Mouse (Mus musculus) lung, postnatal 0 days (tissue): ENCODE results near the gene Ptpn12. TPM values are rescaled to one million over a fixed set of nuclear protein-coding genes. Genes with fewer than 3 reads are reported as not detected.

ENCODE experiments used
- ATAC-seq: fragments of 200-750 bp; cut with Nextera tagmentation; 2 replicates; pipeline ENCODE4 v1.8.0; 2017; ENCODE audit warnings: moderate library complexity
- DNase-seq: peaks from one replicate; pipeline ENCODE4 v3.0.0-alpha.2; 2016; ENCODE audit warnings: low spot score
- H3K27ac ChIP-seq: fragments of 300-500 bp; sonication (generic); 2 replicates; pipeline ENCODE4 v1.5.1; 2014; ENCODE audit warnings: antibody characterized with exemption, mild to moderate bottlenecking, low read length, mixed read lengths
- H3K27me3 ChIP-seq: fragments of 300-500 bp; sonication (generic); replicated peaks from 2 replicates; pipeline ENCODE4 v1.6.1; 2014; ENCODE audit warnings: low read length, mixed read lengths; ENCODE audit not compliant: insufficient read depth
- H3K36me3 ChIP-seq: fragments of 300-500 bp; sonication (generic); 2 replicates; pipeline ENCODE4 v1.6.1; 2014; ENCODE audit warnings: low read length, mixed read lengths; ENCODE audit not compliant: insufficient read depth
- H3K4me1 ChIP-seq: fragments of 300-500 bp; sonication (generic); 2 replicates; pipeline ENCODE4 v1.6.1; 2014; ENCODE audit warnings: antibody characterized with exemption, low read depth, low read length, mixed read lengths; ENCODE audit not compliant: insufficient read depth
- H3K4me2 ChIP-seq: fragments of 300-500 bp; sonication (generic); replicated peaks from 2 replicates; pipeline ENCODE4 v1.6.1; 2014; ENCODE audit warnings: low read depth, mild to moderate bottlenecking, low read length, moderate library complexity, mixed read lengths
- H3K4me3 ChIP-seq: fragments of 300-500 bp; sonication (generic); 2 replicates; pipeline ENCODE4 v1.5.1; 2014; ENCODE audit warnings: low read depth, low read length
- H3K9ac ChIP-seq: fragments of 300-500 bp; sonication (generic); replicated peaks from 2 replicates; pipeline ENCODE4 v1.6.1; 2014; ENCODE audit warnings: low read depth, mild to moderate bottlenecking
- H3K9me3 ChIP-seq: fragments of 300-500 bp; sonication (generic); 2 replicates; pipeline ENCODE4 v1.6.1; 2016; ENCODE audit warnings: low read length, mixed read lengths
- CTCF ChIP-seq: IDR thresholded peaks from 2 replicates; pipeline ENCODE4 v1.5.1; 2016; ENCODE audit warnings: antibody characterized with exemption, mild to moderate bottlenecking
- EP300 ChIP-seq: IDR thresholded peaks from 2 replicates; pipeline ENCODE4 v1.6.1; 2016; ENCODE audit warnings: antibody characterized with exemption, mild to moderate bottlenecking, control low read depth
- WGBS: fragments of 180-500 bp; shearing (Covaris S2); extraction: QIAGEN DNeasy Blood & Tissue Kit; methylation state at CpG from one replicate; pipeline ENCODE4 v1.1.7; 2014; 5-methylcytosine and 5-hydroxymethylcytosine counted together
- polyA plus RNA-seq: library from polyadenylated mRNA; unstranded; fragments of >200 nt; fragmentation: Nextera tagmentation; extraction: Ambion mirVana; gene quantifications from 2 replicates; pipeline ENCODE4 v1.2.1, GENCODE M21; 2015

Ptpn12 gene
- polyA plus RNA-seq, 1 experiment from 2014 or later: 31.1 TPM

DNA sequence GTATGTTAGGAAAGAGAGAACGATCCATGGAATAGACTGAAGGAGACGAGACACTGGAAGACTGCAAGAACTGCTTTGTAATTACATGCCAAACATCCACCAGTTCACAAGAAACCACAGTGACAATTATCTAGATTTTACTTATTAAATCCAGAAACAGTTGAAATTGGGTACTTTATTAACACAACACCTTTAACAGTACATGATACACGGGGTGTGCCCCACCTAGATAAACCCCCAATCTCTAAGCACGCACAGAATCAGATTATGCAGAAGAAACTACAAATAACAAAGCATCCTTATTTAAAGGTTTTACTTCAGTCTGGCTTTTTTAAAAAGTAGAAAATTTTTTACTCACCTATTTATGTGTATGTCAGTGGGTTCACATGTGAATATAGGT lies 8.6 kb downstream of the Ptpn12 start:
- WGBS: 88% methylated on average over 4 of the region's 4 CpGs
- no peak overlapping the region for H3K27ac ChIP-seq
- ATAC-seq (no peak), DNase-seq (no peak)
- H3K4me2 ChIP-seq: no peak overlapping the region
- H3K4me1 ChIP-seq: peaks cover 9% of the 10 kb centered on the region; the same call in 1 of the 2 replicates
- no peak overlapping the region for H3K4me3 ChIP-seq
- no peaks in the 10 kb centered on the region for H3K9me3 ChIP-seq
- TF ChIP-seq EP300 (no peak), CTCF (no peak)
- no peaks in the 10 kb centered on the region for H3K27me3 ChIP-seq
- no peaks in the 10 kb centered on the region for H3K36me3 ChIP-seq
- H3K9ac ChIP-seq: no peak overlapping the region

DNA sequence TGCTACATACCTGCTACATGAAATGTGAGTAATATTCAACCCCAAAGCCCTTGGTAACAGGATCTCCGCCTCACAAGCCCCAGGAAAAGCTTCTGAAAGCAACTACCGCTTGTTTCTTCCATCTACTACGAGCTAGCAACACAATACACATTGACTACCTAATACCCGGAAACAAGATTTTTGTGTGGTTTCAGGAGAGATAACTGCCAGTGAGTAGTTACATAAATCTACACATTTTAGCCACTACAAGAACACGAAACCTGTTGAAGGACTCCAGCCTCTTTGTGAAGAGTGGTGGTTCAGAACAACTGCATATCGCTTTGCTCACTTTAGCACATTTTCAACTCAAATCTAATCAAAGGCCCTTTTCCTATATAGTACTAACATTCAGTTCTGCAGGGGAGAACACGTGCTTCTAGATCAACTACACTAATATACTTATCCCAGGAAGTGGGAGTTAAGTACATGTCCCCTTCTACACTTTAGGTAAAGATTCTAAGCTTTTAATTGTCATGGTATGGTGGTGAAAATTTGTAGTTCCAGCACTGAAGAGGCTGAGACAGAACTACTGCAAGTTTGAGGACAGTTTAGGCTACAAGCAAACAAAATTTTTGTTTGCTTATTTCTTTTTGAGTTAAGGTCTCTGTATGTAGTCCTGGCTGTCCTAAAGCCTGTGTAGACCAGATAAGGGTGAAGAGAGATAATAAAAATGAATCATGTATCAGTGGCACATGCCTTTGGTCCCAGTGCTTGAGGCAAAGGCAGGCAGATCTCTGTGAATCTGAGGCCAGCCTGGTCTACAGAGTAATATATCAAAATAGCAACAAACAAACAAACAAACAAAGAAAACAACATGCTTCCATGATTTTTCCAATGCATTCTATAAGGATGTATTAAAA lies 9.3 kb downstream of the Ptpn12 start:
- Histone ChIP-seq H3K4me3 (no peak overlapping the region), H3K4me2 (no peak overlapping the region), H3K27me3 (no peaks in the 10 kb centered on the region), H3K9ac (no peak overlapping the region), H3K27ac (no peak overlapping the region), H3K36me3 (no peaks in the 10 kb centered on the region), H3K9me3 (no peaks in the 10 kb centered on the region), H3K4me1 (peaks cover 9% of the 10 kb centered on the region; the same call in 1 of the 2 replicates)
- TF ChIP-seq EP300 (no peak), CTCF (no peak)
- DNase-seq (no peak), ATAC-seq (no peak)
- WGBS: 55% methylated on average over 7 of the region's 7 CpGs

DNA sequence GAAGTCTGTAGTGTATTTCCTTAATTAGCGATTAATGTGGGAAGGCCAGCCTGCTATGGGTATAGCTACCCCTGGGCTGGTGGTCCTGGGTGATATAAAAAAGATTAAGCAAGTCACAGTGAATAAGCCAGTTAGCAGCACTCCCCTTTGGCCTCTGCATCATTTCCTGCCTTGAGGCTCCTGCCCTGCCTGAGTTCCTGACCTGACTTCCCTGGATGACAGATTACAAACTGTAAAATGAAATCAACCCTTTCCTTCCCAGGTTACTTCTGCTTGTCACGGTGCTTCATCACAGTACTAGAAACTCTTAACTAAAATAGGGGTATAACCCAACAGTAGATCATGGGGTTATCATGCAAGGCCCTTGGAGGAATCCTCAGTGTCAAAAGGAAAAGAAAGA lies 10.2 kb downstream of the Ptpn12 start:
- H3K27ac ChIP-seq: no peak overlapping the region
- H3K4me3 ChIP-seq: no peak overlapping the region
- H3K36me3 ChIP-seq: no peaks in the 10 kb centered on the region
- ATAC-seq (no peak), DNase-seq (peak; percentile 10)
- H3K9ac ChIP-seq: no peak overlapping the region
- no peaks in the 10 kb centered on the region for H3K27me3 ChIP-seq
- peaks cover 4% of the 10 kb centered on the region; the same call in 1 of the 2 replicates for H3K4me1 ChIP-seq
- no peak overlapping the region for H3K4me2 ChIP-seq
- H3K9me3 ChIP-seq: no peaks in the 10 kb centered on the region
- WGBS: 69% methylated on average over 2 of the region's 2 CpGs
- TF ChIP-seq EP300: no peak
- TF ChIP-seq CTCF: no peak

DNA sequence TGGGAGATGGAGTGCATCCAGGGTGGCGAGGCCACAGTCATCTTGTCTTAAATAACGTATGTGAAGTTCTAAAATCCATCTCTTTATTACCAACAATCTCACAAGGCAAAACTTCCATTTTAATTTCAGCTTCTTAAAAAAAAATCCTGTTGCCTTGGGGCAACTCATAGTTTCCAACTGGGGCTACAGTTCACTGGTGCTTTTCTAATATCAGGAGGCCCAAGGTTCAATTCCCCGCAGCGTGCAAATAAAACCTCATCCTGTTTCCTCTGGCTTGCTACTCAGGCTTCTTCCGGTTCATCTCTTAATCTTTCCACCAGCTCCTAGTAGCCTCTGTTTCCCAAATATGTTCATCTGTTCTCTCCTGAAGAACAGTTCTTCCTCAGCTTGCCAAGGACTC lies 17.6 kb downstream of the Ptpn12 start:
- H3K27ac ChIP-seq: no peak overlapping the region
- H3K27me3 ChIP-seq: no peaks in the 10 kb centered on the region
- no peaks in the 10 kb centered on the region; the same call in 1 of the 2 replicates for H3K4me1 ChIP-seq
- no peaks in the 10 kb centered on the region for H3K9me3 ChIP-seq
- ATAC-seq: no peak
- no peak for TF ChIP-seq CTCF
- no peak for TF ChIP-seq EP300
- H3K4me2 ChIP-seq: no peak overlapping the region
- DNase-seq: no peak
- H3K36me3 ChIP-seq: no peaks in the 10 kb centered on the region
- WGBS: 80% methylated on average over 5 of the region's 5 CpGs
- no peak overlapping the region for H3K4me3 ChIP-seq
- no peak overlapping the region for H3K9ac ChIP-seq

DNA sequence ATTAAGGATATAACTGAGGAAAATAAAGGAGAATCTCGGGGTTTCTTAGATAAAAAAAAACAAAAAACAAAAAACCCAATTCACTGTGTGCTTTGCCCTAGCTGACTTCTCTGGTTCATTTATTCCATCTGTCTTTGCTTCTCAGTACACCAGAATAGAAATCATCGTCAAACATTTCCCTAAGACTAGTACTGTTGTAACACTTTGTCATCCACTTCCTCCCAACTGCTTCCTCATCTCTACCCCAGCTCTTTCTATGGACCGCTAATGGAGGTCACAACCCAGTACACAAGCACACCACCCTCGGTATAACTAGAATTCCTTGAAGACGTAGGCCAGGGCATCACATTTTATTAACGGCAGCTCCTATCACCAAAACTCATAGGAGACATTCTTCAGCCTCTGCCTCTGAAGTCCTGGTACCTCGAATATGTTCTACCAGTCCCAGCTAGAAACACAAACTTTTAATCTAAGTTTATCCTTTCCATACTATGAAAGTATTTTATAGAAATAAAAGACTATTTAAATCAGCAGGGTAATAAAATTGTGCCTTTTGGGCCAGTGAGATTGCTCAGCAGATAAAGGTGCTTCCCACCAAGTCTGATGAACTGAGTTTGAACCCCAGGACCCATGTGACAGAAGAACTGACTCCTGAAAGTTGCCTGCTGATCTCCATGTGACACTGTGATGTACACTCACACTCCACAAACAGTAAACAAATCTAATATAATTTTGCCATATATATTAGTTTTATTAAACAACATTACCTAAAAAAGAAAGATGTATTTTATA lies 19.8 kb downstream of the Ptpn12 start:
- Histone ChIP-seq H3K36me3 (no peaks in the 10 kb centered on the region), H3K9ac (no peak overlapping the region), H3K27me3 (no peaks in the 10 kb centered on the region), H3K4me1 (no peaks in the 10 kb centered on the region; the same call in 1 of the 2 replicates), H3K4me3 (no peak overlapping the region), H3K4me2 (no peak overlapping the region), H3K9me3 (no peaks in the 10 kb centered on the region), H3K27ac (no peak overlapping the region)
- no peak for ATAC-seq
- no peak for TF ChIP-seq CTCF
- no peak for TF ChIP-seq EP300
- DNase-seq: peak; percentile 44
- 62% methylated on average over 7 of the region's 7 CpGs for WGBS

DNA sequence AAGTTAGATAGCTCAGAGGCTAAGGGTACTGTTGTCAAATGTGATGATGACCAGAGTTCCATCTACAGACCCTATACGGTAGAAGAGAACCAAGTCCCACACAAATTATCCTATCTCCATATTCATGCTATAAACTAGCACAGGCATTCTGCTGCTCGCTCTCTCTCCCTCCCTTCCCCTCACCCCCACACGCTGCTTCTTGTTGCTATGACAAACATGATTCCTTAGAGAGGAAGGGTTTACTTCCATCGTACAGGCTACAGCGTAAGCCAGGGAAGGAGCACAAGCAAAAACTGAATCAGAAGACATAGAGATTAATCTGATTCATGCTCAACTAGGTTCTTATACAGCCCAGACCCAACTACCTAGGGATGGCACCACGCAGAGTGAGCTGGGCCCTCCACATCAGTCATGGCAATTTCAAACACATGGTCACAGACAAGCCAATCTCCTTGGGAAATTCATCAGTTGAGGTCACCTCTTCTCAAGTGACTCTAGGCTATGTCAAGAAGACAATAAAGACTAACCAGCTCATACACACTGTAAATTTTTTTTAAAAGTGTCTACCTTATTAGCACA lies 21.2 kb downstream of the Ptpn12 start:
- H3K9ac ChIP-seq: no peak overlapping the region
- H3K4me1 ChIP-seq: no peaks in the 10 kb centered on the region; the same call in 1 of the 2 replicates
- H3K4me2 ChIP-seq: no peak overlapping the region
- H3K27ac ChIP-seq: no peak overlapping the region
- ATAC-seq: no peak
- no peaks in the 10 kb centered on the region for H3K27me3 ChIP-seq
- DNase-seq: no peak
- H3K36me3 ChIP-seq: no peaks in the 10 kb centered on the region
- WGBS: 74% methylated on average over 6 of the region's 6 CpGs
- no peak overlapping the region for H3K4me3 ChIP-seq
- no peaks in the 10 kb centered on the region for H3K9me3 ChIP-seq
- TF ChIP-seq EP300: no peak
- no peak for TF ChIP-seq CTCF
